Mouse (Mus musculus) cortical plate, adult 2 months (tissue): ENCODE data around the gene Sp6. TPM values are rescaled to one million over a fixed set of nuclear protein-coding genes. Genes with fewer than 3 reads are reported as not detected.

Source experiments
- H3K27ac ChIP-seq: fragments of 200-500 bp; 2 replicates; pipeline ENCODE4 v1.5.1; 2012; ENCODE audit warnings: low read length, control low read depth, inconsistent platforms; ENCODE audit not compliant: insufficient read depth
- H3K4me1 ChIP-seq: fragments of 200-500 bp; 2 replicates; pipeline ENCODE4 v1.6.1; 2011; ENCODE audit warnings: low read length; ENCODE audit not compliant: control insufficient read depth, insufficient read depth
- H3K4me3 ChIP-seq: fragments of 200-500 bp; 2 replicates; pipeline ENCODE4 v1.5.1; 2011; ENCODE audit warnings: mild to moderate bottlenecking, low read length, control low read depth; ENCODE audit not compliant: insufficient read depth
- CTCF ChIP-seq: fragments of 200-500 bp; IDR thresholded peaks from 2 replicates; pipeline ENCODE4 v1.5.1; 2011; ENCODE audit warnings: mild to moderate bottlenecking, control low read depth, low read length; ENCODE audit not compliant: insufficient read depth; ENCODE audit errors: extremely low read depth
- POLR2A ChIP-seq: fragments of 200-500 bp; IDR thresholded peaks from 2 replicates; pipeline ENCODE4 v1.6.1; 2011; ENCODE audit warnings: mild to moderate bottlenecking, low read length, control low read depth; ENCODE audit not compliant: insufficient read depth; ENCODE audit errors: extremely low read depth
- polyA plus RNA-seq: library from polyadenylated mRNA; depleted of rRNA; stranded (reverse); fragments of >200 nt; gene quantifications from 2 replicates; pipeline ENCODE4 v1.2.3, GENCODE M21; 2012

Sp6 gene
- polyA plus RNA-seq, 1 experiment = 0.69 TPM

DNA sequence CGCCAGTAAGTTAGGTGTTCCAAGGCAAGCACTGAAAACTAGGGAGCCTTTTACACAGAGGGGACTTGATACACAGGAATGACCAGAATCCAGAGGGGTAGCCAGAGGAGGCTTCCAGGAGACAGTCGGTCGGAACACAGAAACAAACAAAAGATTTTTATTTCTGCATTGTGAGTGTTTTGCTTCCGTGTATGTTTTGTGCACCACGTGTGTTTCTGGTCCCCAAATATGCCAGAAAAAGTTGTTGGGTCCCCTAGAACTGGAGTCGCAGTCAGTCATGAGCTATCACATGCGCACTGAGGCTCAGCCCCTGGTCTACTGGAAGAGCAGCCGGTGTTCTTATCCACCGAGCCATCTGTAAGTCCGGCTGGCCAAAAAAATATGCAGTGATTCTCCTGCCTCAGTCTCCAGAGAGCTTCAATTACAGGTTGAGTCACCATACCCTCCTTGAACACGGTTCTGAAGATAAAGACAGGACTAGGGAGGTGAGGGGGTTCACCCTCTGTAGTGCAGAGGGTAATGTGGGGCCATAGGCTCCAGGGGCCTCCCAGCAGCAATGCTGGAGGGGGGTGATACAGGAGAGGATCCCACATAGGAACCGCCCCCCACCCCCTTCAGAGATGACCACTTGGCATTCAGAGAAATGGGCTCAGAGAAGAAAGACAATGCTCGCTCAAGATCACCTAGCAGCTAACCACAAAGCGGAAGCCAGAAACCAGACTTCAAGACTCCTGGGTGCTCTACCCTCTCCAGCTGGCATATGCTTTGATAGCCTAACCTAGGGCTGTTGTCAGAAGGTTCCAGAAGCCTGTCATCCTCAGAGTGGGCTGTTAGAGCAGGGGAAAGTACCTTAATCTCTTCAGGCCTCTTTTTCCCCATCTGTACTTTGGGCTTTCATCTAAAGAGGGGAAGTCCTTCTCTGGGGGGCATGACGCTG is 17.1 kb upstream of the Sp6 start:
- no peaks in the 10 kb centered on the region for H3K4me1 ChIP-seq
- TF ChIP-seq POLR2A (no peak), CTCF (no peak)
- no peak overlapping the region for H3K27ac ChIP-seq
- no peak overlapping the region for H3K4me3 ChIP-seq

DNA sequence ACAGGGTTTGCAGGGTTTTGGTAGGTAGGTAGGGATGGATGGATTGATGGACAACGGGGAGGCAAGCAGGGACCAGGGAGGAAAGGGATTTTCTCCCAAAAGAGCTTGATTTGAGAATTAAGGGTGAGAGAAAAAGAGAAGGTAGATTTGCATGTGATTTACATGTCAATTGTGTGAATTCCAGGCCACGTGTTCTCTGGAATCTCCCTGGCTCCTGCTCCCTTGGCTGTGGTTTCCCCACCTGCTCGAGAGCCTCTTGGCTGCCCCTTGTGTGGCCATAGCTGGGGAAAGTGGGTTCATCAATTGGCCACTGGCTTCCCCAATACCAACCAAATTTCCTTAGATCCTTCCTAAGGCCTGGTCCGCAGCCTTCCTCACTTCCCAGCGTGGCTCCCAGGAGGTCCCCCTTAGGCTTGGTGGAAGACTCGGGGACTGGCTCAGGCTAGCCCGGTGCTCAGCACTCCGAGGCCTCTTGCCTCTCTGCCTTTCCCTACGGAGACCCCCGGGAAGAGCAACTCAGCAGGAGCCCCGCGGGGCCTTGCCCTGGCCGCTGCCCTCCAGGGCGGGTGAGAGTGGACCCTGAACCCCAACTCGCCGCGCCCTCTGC is 16.3 kb upstream of the Sp6 start:
- no peak for TF ChIP-seq CTCF
- no peak for TF ChIP-seq POLR2A
- Histone ChIP-seq H3K27ac (no peak overlapping the region), H3K4me1 (no peaks in the 10 kb centered on the region), H3K4me3 (no peak overlapping the region)

- no peak overlapping the region for H3K27ac ChIP-seq
- TF ChIP-seq CTCF (no peak), POLR2A (no peak)
- no peaks in the 10 kb centered on the region for H3K4me1 ChIP-seq
- no peak overlapping the region for H3K4me3 ChIP-seq
These were observed 15.7 kb upstream of the Sp6 start for GRCm38 (mm10) chr11:96997380-96997956.

- Histone ChIP-seq H3K27ac (no peak overlapping the region), H3K4me1 (no peaks in the 10 kb centered on the region), H3K4me3 (no peak overlapping the region)
- TF ChIP-seq POLR2A (no peak), CTCF (no peak)
These were observed 10.0 kb upstream of the Sp6 start for GRCm38 (mm10) chr11:97003170-97003569.

- Histone ChIP-seq H3K27ac (no peak overlapping the region), H3K4me3 (no peak overlapping the region), H3K4me1 (no peaks in the 10 kb centered on the region)
- TF ChIP-seq POLR2A = no peak
- no peak for TF ChIP-seq CTCF
These were observed 6.0 kb upstream of the Sp6 start for GRCm38 (mm10) chr11:97007093-97007794.

DNA sequence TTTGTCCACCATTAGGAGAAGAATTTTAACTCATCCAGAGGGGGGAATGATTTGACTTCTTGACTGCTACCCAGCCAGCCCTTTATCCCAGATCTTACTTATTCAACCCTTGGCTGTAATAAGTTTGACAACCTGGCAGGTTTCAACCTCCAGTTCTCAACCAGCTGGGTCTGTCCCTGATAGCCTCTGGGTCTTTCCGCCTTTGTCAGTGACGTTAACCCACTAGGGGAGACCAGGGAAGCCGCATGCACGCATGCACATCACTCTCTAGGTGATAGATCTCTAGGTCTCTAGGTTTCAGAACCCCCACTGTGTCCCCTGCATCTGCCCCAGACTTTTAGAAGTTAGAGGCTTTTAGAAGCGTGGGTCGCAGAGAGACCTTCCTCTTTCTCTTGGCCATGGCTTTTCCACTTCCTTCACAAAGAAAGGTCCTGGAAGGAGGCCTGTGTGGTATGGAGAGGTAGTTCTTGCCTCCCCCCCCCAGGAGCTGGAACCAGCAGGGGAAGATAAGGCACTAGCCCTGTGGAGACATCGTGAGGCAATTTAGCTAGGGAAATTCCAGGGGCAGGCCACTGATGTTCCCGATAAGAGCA is 3.9 kb upstream of the Sp6 start:
- no peak for TF ChIP-seq POLR2A
- TF ChIP-seq CTCF = no peak
- H3K4me1 ChIP-seq = no peaks in the 10 kb centered on the region
- no peak overlapping the region for H3K27ac ChIP-seq
- no peak overlapping the region for H3K4me3 ChIP-seq

DNA sequence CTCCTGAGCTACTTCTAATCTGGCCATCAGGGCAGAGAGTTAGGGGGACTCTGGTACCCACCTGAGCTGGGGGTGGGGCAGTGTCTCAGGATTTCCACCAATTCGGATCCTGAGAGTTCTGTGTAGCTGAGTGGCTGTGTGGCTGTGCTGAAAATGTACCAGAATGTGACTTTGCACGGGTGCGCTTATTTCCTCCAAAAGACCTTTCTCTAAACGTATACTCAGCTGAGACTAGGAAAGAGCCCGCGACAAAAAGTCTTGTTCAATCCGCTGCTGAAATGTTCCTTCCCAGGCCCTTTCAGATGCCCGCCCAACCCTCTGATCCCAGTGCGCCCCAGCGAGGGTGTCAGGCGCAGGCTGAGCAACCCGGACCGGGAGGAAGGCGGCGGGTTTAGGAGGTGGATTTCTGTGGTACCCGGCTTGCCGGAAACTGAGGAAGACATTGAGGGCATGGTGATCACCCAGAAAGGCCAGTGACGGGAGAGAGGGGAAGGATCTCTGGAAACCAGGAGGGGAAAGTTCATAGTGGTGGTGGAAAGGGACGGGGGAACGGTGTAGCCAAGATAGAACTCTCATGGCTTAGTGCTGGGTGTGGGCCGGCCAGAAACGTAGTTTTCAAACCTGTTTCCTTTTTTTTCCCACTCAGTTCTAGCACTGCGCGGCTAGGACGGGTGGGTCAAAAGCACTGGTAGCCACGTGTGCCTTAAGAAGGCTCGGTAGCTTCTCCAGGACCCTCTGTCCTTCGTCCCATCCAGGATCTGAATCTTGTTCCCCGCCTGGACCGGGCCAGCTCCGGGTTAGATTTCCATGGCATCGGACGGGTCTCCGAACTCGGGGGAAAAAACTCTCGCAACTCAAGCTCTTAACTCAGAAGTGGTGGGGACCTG is 4.7 kb downstream of the Sp6 start:
- Histone ChIP-seq H3K4me3 (no peak overlapping the region), H3K27ac (no peak overlapping the region), H3K4me1 (no peaks in the 10 kb centered on the region)
- TF ChIP-seq POLR2A (no peak), CTCF (no peak)

- Histone ChIP-seq H3K4me1 (no peaks in the 10 kb centered on the region), H3K4me3 (no peak overlapping the region), H3K27ac (no peak overlapping the region)
- TF ChIP-seq POLR2A = no peak
- TF ChIP-seq CTCF = no peak
These were observed 5.6 kb downstream of the Sp6 start for GRCm38 (mm10) chr11:97018583-97019344.
